Mouse (Mus musculus) testis, adult 2 months (tissue): Measurements from ENCODE around the gene Gm7168.

Source experiments
- CTCF ChIP-seq: fragments of 200-500 bp; IDR thresholded peaks from 2 replicates; pipeline ENCODE4 v1.5.1; 2012; ENCODE audit warnings: low read depth, mild to moderate bottlenecking, inconsistent platforms, low read length, moderate library complexity; ENCODE audit not compliant: control insufficient read depth, insufficient read depth, insufficient replicate concordance
- POLR2A ChIP-seq: fragments of 200-500 bp; IDR thresholded peaks from 2 replicates; pipeline ENCODE4 v1.6.1; 2012; ENCODE audit warnings: low read depth, mild to moderate bottlenecking, inconsistent platforms, low read length, moderate library complexity; ENCODE audit not compliant: control insufficient read depth

GRCm38 (mm10) chr17:13925931-13926330 lies 22.2 kb upstream of the Gm7168 start:
- TF ChIP-seq POLR2A (no peak), CTCF (no peak)
